Mouse (Mus musculus) liver, embryonic 14.5 days (tissue): ENCODE measurements around the gene Dcaf12. TPM values are rescaled to one million over a fixed set of nuclear protein-coding genes. Genes with fewer than 3 reads are reported as not detected.

Source experiments
- ATAC-seq: fragments of 200-750 bp; cut with Nextera tagmentation; 2 replicates; pipeline ENCODE4 v1.8.0; 2017; ENCODE audit warnings: moderate number of reproducible peaks, mild to moderate bottlenecking, moderate library complexity; ENCODE audit not compliant: insufficient read depth
- DNase-seq, 3 experiments: peaks; one replicate each; pipeline ENCODE4 v3.0.0-alpha.2; 2012 to 2013; ENCODE audit warnings: low read depth in 3 of 3, low spot score in 3 of 3
- H3K27ac ChIP-seq: fragments of 300-500 bp; sonication (generic); 2 replicates; pipeline ENCODE4 v1.5.1; 2014; ENCODE audit warnings: moderate library complexity, mild to moderate bottlenecking, control low read depth, inconsistent platforms
- H3K27me3 ChIP-seq: fragments of 300-500 bp; sonication (generic); 2 replicates; pipeline ENCODE4 v1.6.1; 2014; ENCODE audit warnings: mild to moderate bottlenecking, low read length, moderate library complexity; ENCODE audit not compliant: control insufficient read depth, insufficient read depth
- H3K36me3 ChIP-seq: fragments of 300-500 bp; sonication (generic); replicated peaks from 2 replicates; pipeline ENCODE4 v1.6.1; 2014; ENCODE audit warnings: low read depth; ENCODE audit not compliant: control insufficient read depth, insufficient read depth
- H3K4me1 ChIP-seq, 2 experiments: fragments of 200-500 bp in 1 of 2; fragments of 300-500 bp in 1 of 2; sonication (generic) in 1 of 2; replicated peaks; 2 replicates each; pipeline ENCODE4 v1.6.1; 2012 to 2014; ENCODE audit warnings: antibody characterized with exemption in 1 of 2, inconsistent platforms in 1 of 2, low read length in 1 of 2; ENCODE audit not compliant: control insufficient read depth in 2 of 2, insufficient read depth in 2 of 2
- H3K4me2 ChIP-seq: fragments of 300-500 bp; sonication (generic); 2 replicates; pipeline ENCODE4 v1.6.1; 2014; ENCODE audit warnings: low read depth, mild to moderate bottlenecking, control low read depth, moderate library complexity
- H3K4me3 ChIP-seq, 2 experiments: fragments of 200-500 bp in 1 of 2; fragments of 300-500 bp in 1 of 2; sonication (generic) in 1 of 2; 2 replicates each; pipeline ENCODE4 v1.5.1; 2012 to 2014; ENCODE audit warnings: low read depth in 2 of 2, low read length in 2 of 2, mild to moderate bottlenecking in 2 of 2, control low read depth in 1 of 2, inconsistent platforms in 1 of 2, moderate library complexity in 1 of 2; ENCODE audit not compliant: insufficient read depth in 1 of 2
- H3K9ac ChIP-seq: fragments of 300-500 bp; sonication (generic); replicated peaks from 2 replicates; pipeline ENCODE4 v1.6.1; 2014; ENCODE audit warnings: mild to moderate bottlenecking, control low read depth, moderate library complexity
- H3K9me3 ChIP-seq: fragments of 300-500 bp; sonication (generic); 2 replicates; pipeline ENCODE4 v1.6.1; 2016; ENCODE audit warnings: low read length, mixed read lengths; ENCODE audit not compliant: control insufficient read depth
- CTCF ChIP-seq: IDR thresholded peaks from 2 replicates; pipeline ENCODE4 v1.5.1; 2016; ENCODE audit warnings: antibody characterized with exemption, low read depth, control low read depth
- EP300 ChIP-seq: IDR thresholded peaks from 2 replicates; pipeline ENCODE4 v1.6.1; 2016; ENCODE audit warnings: antibody characterized with exemption, low read depth
- WGBS: fragments of 180-500 bp; shearing (Covaris S2); extraction: QIAGEN DNeasy Blood & Tissue Kit; methylation state at CpG from one replicate; pipeline ENCODE4 v1.1.7; 2014; ENCODE audit not compliant: insufficient replicate concordance; 5-methylcytosine and 5-hydroxymethylcytosine counted together
- polyA plus RNA-seq, 2 experiments: library from polyadenylated mRNA; depleted of rRNA in 1 of 2; stranded (reverse) in 1 of 2; unstranded in 1 of 2; fragments of >200 nt; fragmentation: Nextera tagmentation in 1 of 2; extraction: Ambion mirVana in 1 of 2; gene quantifications; 2 replicates each; pipeline versions ENCODE4 v1.2.1 to v1.2.3; 2012 to 2014

Dcaf12 gene
- polyA plus RNA-seq, 2 experiments: 30.8 to 47.3 TPM

- DNase-seq (no peak), ATAC-seq (peak; percentile 44)
- Histone ChIP-seq H3K36me3 (no peaks in the 10 kb centered on the region), H3K27me3 (no peaks in the 10 kb centered on the region), H3K4me2 (no peak overlapping the region; the same call in 1 of the 2 replicates), H3K4me1 (peaks cover 9 to 14% of the 10 kb centered on the region in 2 experiments), H3K4me3 (no peak overlapping the region), H3K27ac (peak overlapping the region; percentile 1), H3K9me3 (no peaks in the 10 kb centered on the region), H3K9ac (no peak overlapping the region)
- WGBS: 83% methylated on average over 1 of the region's 1 CpGs
- TF ChIP-seq EP300: no peak
- peak; percentile 33; the same call in 1 of the 2 replicates for TF ChIP-seq CTCF
Observed at GRCm38 (mm10) chr4:41353265-41353664, 38.6 kb upstream of the Dcaf12 start.

- Histone ChIP-seq H3K4me1 (peaks cover 13 to 14% of the 10 kb centered on the region in 2 experiments), H3K27me3 (no peaks in the 10 kb centered on the region), H3K36me3 (no peaks in the 10 kb centered on the region), H3K4me2 (no peak overlapping the region; the same call in 1 of the 2 replicates), H3K27ac (peak overlapping the region; percentile 19), H3K9me3 (no peaks in the 10 kb centered on the region), H3K9ac (no peak overlapping the region), H3K4me3 (no peak overlapping the region)
- peak; percentile 57 for ATAC-seq
- peak in 2 of 3 experiments; percentile 55 to 58 for DNase-seq
- TF ChIP-seq CTCF: no peak
- TF ChIP-seq EP300: peak; percentile 66
- WGBS: 43% methylated on average over 4 of the region's 4 CpGs
Observed at GRCm38 (mm10) chr4:41352758-41353157, 38.1 kb upstream of the Dcaf12 start.

GRCm38 (mm10) chr4:41349199-41349591 is 34.5 kb upstream of the Dcaf12 start:
- DNase-seq (no peak), ATAC-seq (peak; percentile 54)
- H3K4me2 ChIP-seq: peak overlapping the region; percentile 79
- H3K4me1 ChIP-seq: peaks cover 13 to 20% of the 10 kb centered on the region in 2 experiments
- H3K36me3 ChIP-seq: no peaks in the 10 kb centered on the region
- H3K9ac ChIP-seq: peak overlapping the region; percentile 98
- no peaks in the 10 kb centered on the region for H3K9me3 ChIP-seq
- H3K27me3 ChIP-seq: no peaks in the 10 kb centered on the region
- H3K27ac ChIP-seq: peak overlapping the region; percentile 64
- under 1% methylated on average over 28 of the region's 28 CpGs for WGBS
- peak overlapping the region; percentile 80 to 97 for H3K4me3 ChIP-seq
- no peak for TF ChIP-seq EP300
- TF ChIP-seq CTCF: no peak

- Histone ChIP-seq H3K4me1 (peaks cover 13 to 20% of the 10 kb centered on the region in 2 experiments), H3K4me2 (peak within 1 kb of the TSS; percentile 79), H3K9me3 (no peaks in the 10 kb centered on the region), H3K27me3 (no peaks in the 10 kb centered on the region), H3K4me3 (peak within 1 kb of the TSS; percentile 80 to 97), H3K36me3 (no peaks in the 10 kb centered on the region), H3K27ac (peak within 1 kb of the TSS; percentile 64), H3K9ac (peak within 1 kb of the TSS; percentile 98)
- DNase-seq: peak; percentile 92 to 96 (median 92)
- WGBS: under 1% methylated on average over 31 of the region's 31 CpGs
- ATAC-seq: peak; percentile 88
- TF ChIP-seq CTCF (0 out of 2 replicates have a peak, but pooled peaks have one; percentile 1), EP300 (0 out of 2 replicates have a peak, but pooled peaks have one; percentile 20)
Observed at GRCm38 (mm10) chr4:41348584-41349198, 34.0 kb upstream of the Dcaf12 start, which contains the start of gene Ubap1. Gene Ubap1, plus strand, starts transcription at chr4:41348996.

GRCm38 (mm10) chr4:41347839-41348238 is 33.1 kb upstream of the Dcaf12 start:
- TF ChIP-seq EP300 (no peak), CTCF (no peak)
- H3K27me3 ChIP-seq: no peaks in the 10 kb centered on the region
- H3K4me3 ChIP-seq: peak overlapping the region; percentile 16 to 80
- H3K9ac ChIP-seq: peak overlapping the region; percentile 98
- 36% methylated on average over 5 of the region's 5 CpGs for WGBS
- no peak for DNase-seq
- H3K4me1 ChIP-seq: peaks cover 10 to 15% of the 10 kb centered on the region in 2 experiments
- no peaks in the 10 kb centered on the region for H3K9me3 ChIP-seq
- no peak for ATAC-seq
- H3K27ac ChIP-seq: peak overlapping the region; percentile 46; the same call in 1 of the 2 replicates
- peak overlapping the region; percentile 79 for H3K4me2 ChIP-seq
- H3K36me3 ChIP-seq: no peaks in the 10 kb centered on the region
